Mouse (Mus musculus): ENCODE data around the gene Slc39a12. TPM values are rescaled to one million over a fixed set of nuclear protein-coding genes. Genes with fewer than 3 reads are reported as not detected.

Gene Slc39a12
- polyA plus RNA-seq (2016; fragmentation: Nextera tagmentation; extraction: Ambion mirVana): 1.3 and 1.5 TPM in 2 replicates

GRCm38 (mm10) chr2:14388162-14388561 lies at the start of gene Slc39a12:
Gene Slc39a12 (plus strand): TSS chr2:14388316.
- WGBS: 45% methylated on average over 5 of the region's 5 CpGs
- Histone ChIP-seq H3K27ac (replicated peaks) (peak within 1 kb of the TSS; percentile 75), H3K4me1 (peaks cover 10% of the 10 kb centered on the region), H3K27me3 (ENCODE audit: low read depth, poor library complexity, severe bottlenecking) (no peaks in the 10 kb centered on the region), H3K4me3 (peak within 1 kb of the TSS; percentile 23), H3K9me3 (replicated peaks) (no peaks in the 10 kb centered on the region), H3K36me3 (no peaks in the 10 kb centered on the region)
- no peak for DNase-seq (ENCODE audit: low spot score)

GRCm38 (mm10) chr2:14341652-14342308 lies 46.3 kb upstream of the Slc39a12 start:
- H3K36me3 ChIP-seq: no peaks in the 10 kb centered on the region
- H3K27me3 ChIP-seq (ENCODE audit: low read depth, poor library complexity, severe bottlenecking): no peaks in the 10 kb centered on the region
- WGBS: 88% methylated on average over 14 of the region's 14 CpGs
- no peaks in the 10 kb centered on the region for H3K4me1 ChIP-seq
- H3K27ac ChIP-seq (replicated peaks): no peak overlapping the region
- DNase-seq (ENCODE audit: low spot score): no peak
- H3K4me3 ChIP-seq: no peak overlapping the region
- H3K9me3 ChIP-seq (replicated peaks): no peaks in the 10 kb centered on the region

- DNase-seq (ENCODE audit: low spot score): no peak
- no peak overlapping the region for H3K27ac ChIP-seq (replicated peaks)
- no peaks in the 10 kb centered on the region for H3K4me1 ChIP-seq
- H3K36me3 ChIP-seq: no peaks in the 10 kb centered on the region
- H3K9me3 ChIP-seq (replicated peaks): no peaks in the 10 kb centered on the region
- WGBS: 95% methylated on average over 8 of the region's 8 CpGs
- H3K4me3 ChIP-seq: no peak overlapping the region
- no peaks in the 10 kb centered on the region for H3K27me3 ChIP-seq (ENCODE audit: low read depth, poor library complexity, severe bottlenecking)
These were observed 45.7 kb upstream of the Slc39a12 start for GRCm38 (mm10) chr2:14342309-14342839.

DNA sequence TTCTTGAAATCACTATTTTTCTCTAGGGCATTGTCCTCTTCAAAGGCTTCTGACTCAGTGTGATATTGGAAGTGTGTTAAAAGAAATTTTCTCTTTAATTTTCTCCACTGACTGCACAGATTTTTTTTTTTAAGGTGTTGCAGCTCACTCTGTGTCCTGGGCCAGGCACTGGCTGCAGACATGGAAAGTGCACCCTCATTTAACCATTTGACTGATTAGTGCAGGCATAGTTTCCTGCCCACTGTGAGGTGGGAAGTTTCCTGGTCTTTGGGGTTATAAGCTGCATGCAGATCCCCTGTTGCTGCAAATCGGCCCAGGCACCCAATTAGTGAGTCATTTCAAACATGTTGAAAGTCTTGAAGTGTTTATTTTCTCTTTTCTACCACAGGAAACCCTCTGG lies 740 bp downstream of the Slc39a12 start:
- peak overlapping the region; percentile 75 for H3K27ac ChIP-seq (replicated peaks)
- 60% methylated on average over 1 of the region's 1 CpGs for WGBS

GRCm38 (mm10) chr2:14390900-14391299 lies 2.8 kb downstream of the Slc39a12 start:
- Histone ChIP-seq H3K4me3 (no peak overlapping the region), H3K36me3 (no peaks in the 10 kb centered on the region; the same call in 1 of the 2 replicates), H3K4me1 (peaks cover 10% of the 10 kb centered on the region), H3K9me3 (replicated peaks) (no peaks in the 10 kb centered on the region), H3K27ac (replicated peaks) (no peak overlapping the region), H3K27me3 (ENCODE audit: low read depth, poor library complexity, severe bottlenecking) (no peaks in the 10 kb centered on the region)
- WGBS: 98% methylated on average over 1 of the region's 1 CpGs
- DNase-seq (ENCODE audit: low spot score): no peak

More for the DNA sequence above, 740 bp downstream of the Slc39a12 start:
- H3K9me3 ChIP-seq (replicated peaks): no peaks in the 10 kb centered on the region
- no peaks in the 10 kb centered on the region for H3K27me3 ChIP-seq (ENCODE audit: low read depth, poor library complexity, severe bottlenecking)
- DNase-seq (ENCODE audit: low spot score): no peak
- peak overlapping the region; percentile 23 for H3K4me3 ChIP-seq
- H3K4me1 ChIP-seq: peaks cover 10% of the 10 kb centered on the region
- H3K36me3 ChIP-seq: no peaks in the 10 kb centered on the region

DNA sequence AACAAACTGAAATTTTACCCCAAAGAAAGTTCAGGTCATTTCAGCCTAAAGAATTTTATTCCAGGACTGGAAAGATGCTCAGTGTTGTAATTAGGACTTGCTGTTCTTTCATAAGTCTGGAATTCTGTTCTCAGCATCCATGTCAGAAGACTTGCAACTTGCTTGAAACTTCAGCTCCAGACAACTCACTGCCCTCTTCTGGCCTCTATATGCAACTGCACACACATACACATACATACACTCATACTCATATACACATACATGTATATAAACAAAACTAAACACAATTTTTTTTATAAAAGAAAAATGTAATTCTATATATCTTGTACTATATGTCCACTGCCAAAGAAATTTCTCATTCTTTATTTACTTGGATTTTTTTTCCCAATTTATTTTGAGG lies 14.9 kb downstream of the Slc39a12 start:
- H3K9me3 ChIP-seq (replicated peaks): no peaks in the 10 kb centered on the region
- H3K27me3 ChIP-seq (ENCODE audit: low read depth, poor library complexity, severe bottlenecking): no peaks in the 10 kb centered on the region
- H3K4me1 ChIP-seq: no peaks in the 10 kb centered on the region
- H3K4me3 ChIP-seq: no peak overlapping the region
- DNase-seq (ENCODE audit: low spot score): no peak
- H3K36me3 ChIP-seq: no peaks in the 10 kb centered on the region
- H3K27ac ChIP-seq (replicated peaks): no peak overlapping the region

GRCm38 (mm10) chr2:14428987-14429386 lies 40.9 kb downstream of the Slc39a12 start:
- Histone ChIP-seq H3K4me3 (no peak overlapping the region), H3K36me3 (no peaks in the 10 kb centered on the region), H3K4me1 (no peaks in the 10 kb centered on the region), H3K27ac (replicated peaks) (no peak overlapping the region), H3K9me3 (replicated peaks) (no peaks in the 10 kb centered on the region), H3K27me3 (ENCODE audit: low read depth, poor library complexity, severe bottlenecking) (no peaks in the 10 kb centered on the region)
- no peak for DNase-seq (ENCODE audit: low spot score)
- 90% methylated on average over 2 of the region's 2 CpGs for WGBS

DNA sequence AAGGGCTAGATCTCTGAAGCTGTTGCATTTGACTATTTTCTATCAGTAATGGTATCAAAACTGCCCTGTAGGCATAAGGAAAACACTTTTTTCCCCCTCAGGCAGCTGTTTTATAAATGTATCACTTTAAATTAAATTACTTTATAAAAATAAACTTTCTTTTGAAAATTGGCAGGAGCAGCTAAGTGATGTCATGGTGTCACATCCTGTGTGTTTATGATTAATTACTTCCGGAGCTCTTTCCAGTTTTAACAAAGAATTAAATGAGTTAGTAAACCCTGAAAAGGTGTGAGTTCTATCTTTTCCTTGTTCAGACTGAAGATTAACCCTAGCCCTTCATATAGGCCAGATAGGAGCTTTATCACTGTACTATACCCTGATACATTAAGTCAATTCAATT lies 59.2 kb downstream of the Slc39a12 start:
- Histone ChIP-seq H3K9me3 (replicated peaks) (no peaks in the 10 kb centered on the region), H3K27ac (replicated peaks) (no peak overlapping the region), H3K27me3 (ENCODE audit: low read depth, poor library complexity, severe bottlenecking) (no peaks in the 10 kb centered on the region), H3K4me3 (no peak overlapping the region), H3K36me3 (no peaks in the 10 kb centered on the region), H3K4me1 (no peaks in the 10 kb centered on the region)
- WGBS: 81% methylated on average over 1 of the region's 1 CpGs
- DNase-seq (ENCODE audit: low spot score): no peak

- DNase-seq (ENCODE audit: low spot score): no peak
- Histone ChIP-seq H3K4me1 (no peaks in the 10 kb centered on the region), H3K4me3 (no peak overlapping the region), H3K36me3 (no peaks in the 10 kb centered on the region), H3K27ac (replicated peaks) (no peak overlapping the region), H3K9me3 (replicated peaks) (no peaks in the 10 kb centered on the region), H3K27me3 (ENCODE audit: low read depth, poor library complexity, severe bottlenecking) (no peaks in the 10 kb centered on the region)
These were observed 62.8 kb downstream of the Slc39a12 start for GRCm38 (mm10) chr2:14450866-14451265.

GRCm38 (mm10) chr2:14454946-14455631 lies 67.0 kb downstream of the Slc39a12 start:
- DNase-seq (ENCODE audit: low spot score): no peak
- H3K27ac ChIP-seq (replicated peaks): no peak overlapping the region
- H3K36me3 ChIP-seq: no peaks in the 10 kb centered on the region
- no peaks in the 10 kb centered on the region for H3K9me3 ChIP-seq (replicated peaks)
- no peaks in the 10 kb centered on the region for H3K27me3 ChIP-seq (ENCODE audit: low read depth, poor library complexity, severe bottlenecking)
- H3K4me3 ChIP-seq: no peak overlapping the region
- H3K4me1 ChIP-seq: no peaks in the 10 kb centered on the region
- 86% methylated on average over 7 of the region's 7 CpGs for WGBS

DNA sequence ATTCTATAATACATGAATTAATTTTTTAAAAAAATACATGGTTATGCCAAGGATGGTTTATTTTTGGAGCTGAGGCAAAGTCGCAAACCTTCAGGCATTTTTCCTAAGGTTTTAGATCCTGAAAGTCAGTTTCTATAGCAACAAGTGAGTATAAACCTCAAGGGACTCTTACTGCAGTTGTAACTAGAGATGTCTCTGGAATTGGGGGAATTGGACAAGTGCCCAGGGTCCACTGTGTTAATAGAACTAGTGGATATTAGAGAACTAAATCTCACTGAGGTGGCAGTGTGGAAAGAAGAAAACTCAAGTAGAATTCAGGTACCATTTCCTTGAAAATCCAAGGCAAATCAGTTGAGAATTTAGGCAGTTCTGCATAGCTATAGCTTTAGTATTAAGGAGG lies 76.3 kb downstream of the Slc39a12 start:
- no peak overlapping the region for H3K27ac ChIP-seq (replicated peaks)
- no peaks in the 10 kb centered on the region for H3K27me3 ChIP-seq (ENCODE audit: low read depth, poor library complexity, severe bottlenecking)
- 75% methylated on average over 1 of the region's 1 CpGs for WGBS
- no peaks in the 10 kb centered on the region for H3K36me3 ChIP-seq
- no peak for DNase-seq (ENCODE audit: low spot score)
- no peak overlapping the region for H3K4me3 ChIP-seq
- H3K4me1 ChIP-seq: no peaks in the 10 kb centered on the region
- no peaks in the 10 kb centered on the region for H3K9me3 ChIP-seq (replicated peaks)

- Histone ChIP-seq H3K36me3 (no peaks in the 10 kb centered on the region), H3K4me1 (no peaks in the 10 kb centered on the region), H3K27ac (replicated peaks) (no peak overlapping the region), H3K4me3 (no peak overlapping the region), H3K27me3 (ENCODE audit: low read depth, poor library complexity, severe bottlenecking) (no peaks in the 10 kb centered on the region), H3K9me3 (replicated peaks) (no peaks in the 10 kb centered on the region)
- DNase-seq (ENCODE audit: low spot score): no peak
- WGBS: 89% methylated on average over 5 of the region's 5 CpGs
These were observed 106.0 kb downstream of the Slc39a12 start for GRCm38 (mm10) chr2:14494132-14494531.

GRCm38 (mm10) chr2:14496150-14496549 lies 108.0 kb downstream of the Slc39a12 start:
- no peaks in the 10 kb centered on the region for H3K4me1 ChIP-seq
- 82% methylated on average over 2 of the region's 2 CpGs for WGBS

More at GRCm38 (mm10) chr2:14496150-14496549, 108.0 kb downstream of the Slc39a12 start:
- H3K9me3 ChIP-seq (replicated peaks): no peaks in the 10 kb centered on the region
- H3K36me3 ChIP-seq: no peaks in the 10 kb centered on the region
- H3K27me3 ChIP-seq (ENCODE audit: low read depth, poor library complexity, severe bottlenecking): no peaks in the 10 kb centered on the region
- no peak for DNase-seq (ENCODE audit: low spot score)
- H3K4me3 ChIP-seq: no peak overlapping the region
- H3K27ac ChIP-seq (replicated peaks): no peak overlapping the region

Measured in midbrain, embryonic 10.5 days (tissue).